Mouse (Mus musculus) erythroid progenitor cell, adult 5-6 weeks (primary cell): ENCODE results near the gene Ikzf4. TPM values are rescaled to one million over a fixed set of nuclear protein-coding genes. Genes with fewer than 3 reads are reported as not detected.

Source experiments
- ATAC-seq: replicated peaks from 2 replicates; pipeline ENCODE4 v1.8.0; 2016; ENCODE audit warnings: moderate number of reproducible peaks, mild to moderate bottlenecking, moderate TSS enrichment, inconsistent platforms; ENCODE audit not compliant: poor library complexity, low FRiP score, severe bottlenecking
- total RNA-seq, 2 experiments: library from RNA; stranded (forward) in 1 of 2; stranded (reverse) in 1 of 2; fragments of 150-400 nt in 1 of 2; fragments of 186-747, 209-891 nt in 1 of 2; gene quantifications; 2 replicates each; pipeline versions ENCODE4 v1.2.3 to v1.2.4; 2015 to 2017; ENCODE audit warnings: low replicate concordance in 2 of 2

Ikzf4 gene
- not detected in 2 replicates for total RNA-seq (2015; ENCODE audit: low replicate concordance)
- total RNA-seq (2017; ENCODE audit: low replicate concordance) = not detected in 2 replicates

DNA sequence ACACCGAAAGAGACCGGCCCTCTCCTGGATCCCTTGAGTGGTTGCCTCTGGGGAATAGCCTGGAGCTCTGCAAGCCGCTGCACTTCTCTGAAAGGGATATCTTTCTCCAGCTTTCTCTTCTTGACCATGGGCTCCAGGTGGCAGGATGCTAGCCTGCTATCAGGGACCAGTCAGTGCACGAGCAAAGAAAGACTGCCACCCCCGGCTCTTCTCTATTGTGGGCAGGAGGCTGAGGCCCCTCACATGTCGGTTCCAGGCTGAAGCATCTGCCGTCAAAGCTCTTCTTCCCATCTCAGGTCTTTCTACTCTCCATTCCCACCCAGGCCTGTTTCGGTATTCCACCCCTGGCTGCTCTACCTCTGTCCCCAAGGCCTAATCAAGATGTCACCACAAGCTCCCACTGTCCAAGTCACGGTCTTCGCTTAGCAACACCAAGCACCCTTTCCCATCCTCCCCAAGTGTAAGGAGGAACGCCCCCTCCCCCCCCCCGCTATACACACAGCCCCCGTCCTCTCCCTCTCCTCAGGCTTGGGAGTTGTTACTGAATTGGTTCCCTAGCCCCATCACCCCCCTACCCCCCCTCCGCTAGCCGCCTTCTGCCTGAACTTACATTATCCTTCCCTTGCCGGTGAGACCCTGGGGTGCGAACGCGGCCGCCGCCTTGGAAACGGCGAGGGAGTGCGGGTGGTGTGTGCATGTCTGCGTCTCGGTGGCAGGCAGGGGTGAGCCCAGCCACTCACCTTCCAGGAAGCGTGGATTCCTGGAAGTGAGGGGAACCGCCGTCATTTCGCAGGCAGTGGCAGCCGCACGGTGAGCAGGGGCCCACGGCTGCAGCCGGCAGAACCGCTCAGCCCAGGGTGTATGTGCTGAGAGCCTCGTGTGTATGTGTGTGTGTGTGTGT is at the start of gene Ikzf4:
Gene Ikzf4 (minus strand): TSS at position 881 of the 901 bp plus-strand sequence.
- ATAC-seq = no peak

DNA sequence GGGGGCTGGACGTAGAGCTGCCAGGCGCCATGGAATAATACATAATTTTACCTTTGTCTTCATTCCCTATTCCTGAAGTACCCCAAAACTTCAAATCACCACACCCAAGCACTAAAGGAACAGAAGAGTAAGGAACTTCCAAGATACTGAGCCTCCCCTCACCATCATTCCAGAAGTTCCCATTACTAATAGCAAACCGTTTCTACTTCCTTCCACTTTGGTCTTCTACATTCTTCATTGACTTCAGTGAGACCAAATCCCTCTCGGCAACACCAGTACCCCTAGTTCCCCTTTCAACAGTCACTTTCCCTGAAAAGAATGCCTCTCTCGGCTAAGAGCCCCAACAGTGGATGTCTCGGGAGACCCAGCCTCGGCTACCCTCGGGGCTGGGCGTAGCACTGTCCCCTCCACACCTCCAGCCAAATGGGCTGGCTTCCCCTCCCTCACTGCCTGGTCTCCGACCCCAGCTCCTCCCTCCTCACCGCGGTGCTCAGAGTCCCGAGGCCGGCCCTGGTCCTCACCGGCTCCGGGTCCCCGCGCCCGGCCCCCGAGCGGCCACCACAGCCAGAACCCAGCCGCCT is 49.7 kb upstream of the Ikzf4 start:
- no peak; the same call in 1 of the 2 replicates for ATAC-seq

DNA sequence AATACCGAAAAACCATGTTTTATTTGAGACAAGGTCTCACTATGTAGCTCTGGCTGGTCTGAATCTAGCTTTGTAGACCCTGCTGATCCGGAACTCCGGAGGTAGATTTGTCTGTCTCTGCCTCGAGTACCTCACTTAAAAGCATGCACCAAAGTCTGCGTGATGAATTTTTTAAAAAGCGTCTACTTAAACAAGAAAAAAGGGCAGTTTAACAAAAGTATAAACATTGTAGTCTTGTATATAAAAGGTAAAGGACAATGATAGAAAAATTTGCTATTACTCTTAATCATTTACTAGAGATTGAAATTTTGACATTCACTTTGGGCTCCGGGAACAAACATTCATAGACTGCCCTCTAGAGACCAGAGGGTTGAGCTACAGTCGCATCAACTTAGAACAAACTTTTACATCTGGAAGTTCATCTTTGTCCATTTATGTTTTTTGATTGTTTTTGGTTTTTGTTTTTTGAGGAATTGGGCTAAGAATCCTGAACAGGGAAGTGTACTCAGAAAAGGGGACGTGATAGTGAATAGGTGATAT is 28.7 kb upstream of the Ikzf4 start:
- ATAC-seq = peak; percentile 71

DNA sequence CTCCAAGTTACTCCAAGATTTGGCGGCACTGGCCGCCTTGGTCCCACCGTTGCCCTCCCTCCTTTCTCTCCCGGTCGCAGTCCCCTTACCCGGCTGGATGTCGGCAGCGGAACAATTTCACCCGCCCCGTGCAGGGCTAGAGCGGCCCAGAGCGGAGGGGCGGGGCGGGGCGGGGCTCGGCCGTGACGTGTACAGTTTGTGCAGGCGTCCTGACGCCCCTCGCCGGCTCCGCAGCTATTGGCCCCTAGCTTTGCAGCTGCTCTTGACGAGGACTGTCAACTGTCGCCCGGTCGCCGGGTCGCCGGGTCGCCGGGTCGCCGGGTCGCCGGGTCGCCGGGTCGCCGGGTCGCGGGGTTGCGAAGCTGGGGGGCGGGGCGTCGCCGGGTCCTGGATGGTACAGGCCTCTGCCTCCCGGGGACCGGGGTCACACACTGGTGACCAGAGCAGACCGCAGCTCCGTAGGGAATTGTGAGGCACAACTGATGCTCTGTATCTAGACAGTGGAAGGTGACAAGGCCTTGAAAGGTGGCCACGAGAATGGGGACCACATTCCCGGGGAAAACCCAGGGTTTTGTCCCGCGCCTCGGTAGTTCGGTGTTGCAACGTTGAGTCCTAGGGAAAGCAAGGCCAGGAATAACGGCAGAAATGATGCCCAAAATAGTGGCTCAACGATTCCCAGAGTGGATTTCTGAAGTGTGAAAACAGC is 28.1 kb upstream of the Ikzf4 start, which contains the start of gene Suox:
Gene Suox (minus strand): TSS at position 311 of the 706 bp plus-strand sequence.
- peak; percentile 77 for ATAC-seq

DNA sequence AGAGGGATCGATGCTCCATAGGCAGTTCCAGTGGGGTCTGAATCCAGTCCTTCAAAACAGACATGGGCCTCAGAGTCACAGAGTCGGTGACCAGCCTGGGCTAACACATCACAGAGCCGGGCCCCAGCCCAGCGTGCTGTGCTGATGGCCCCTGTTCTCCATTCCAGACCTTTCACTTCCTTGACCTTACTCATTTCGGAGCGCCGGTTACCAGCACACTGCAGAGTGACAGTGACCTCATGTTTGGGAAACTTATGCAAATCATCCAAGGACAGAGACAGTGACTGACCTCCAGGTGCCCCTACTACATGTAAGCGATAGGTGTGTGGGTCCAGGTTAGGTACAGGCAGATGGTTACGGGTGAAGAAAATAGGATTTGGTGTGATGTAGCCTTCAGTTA is 25.4 kb upstream of the Ikzf4 start:
- ATAC-seq = no peak

DNA sequence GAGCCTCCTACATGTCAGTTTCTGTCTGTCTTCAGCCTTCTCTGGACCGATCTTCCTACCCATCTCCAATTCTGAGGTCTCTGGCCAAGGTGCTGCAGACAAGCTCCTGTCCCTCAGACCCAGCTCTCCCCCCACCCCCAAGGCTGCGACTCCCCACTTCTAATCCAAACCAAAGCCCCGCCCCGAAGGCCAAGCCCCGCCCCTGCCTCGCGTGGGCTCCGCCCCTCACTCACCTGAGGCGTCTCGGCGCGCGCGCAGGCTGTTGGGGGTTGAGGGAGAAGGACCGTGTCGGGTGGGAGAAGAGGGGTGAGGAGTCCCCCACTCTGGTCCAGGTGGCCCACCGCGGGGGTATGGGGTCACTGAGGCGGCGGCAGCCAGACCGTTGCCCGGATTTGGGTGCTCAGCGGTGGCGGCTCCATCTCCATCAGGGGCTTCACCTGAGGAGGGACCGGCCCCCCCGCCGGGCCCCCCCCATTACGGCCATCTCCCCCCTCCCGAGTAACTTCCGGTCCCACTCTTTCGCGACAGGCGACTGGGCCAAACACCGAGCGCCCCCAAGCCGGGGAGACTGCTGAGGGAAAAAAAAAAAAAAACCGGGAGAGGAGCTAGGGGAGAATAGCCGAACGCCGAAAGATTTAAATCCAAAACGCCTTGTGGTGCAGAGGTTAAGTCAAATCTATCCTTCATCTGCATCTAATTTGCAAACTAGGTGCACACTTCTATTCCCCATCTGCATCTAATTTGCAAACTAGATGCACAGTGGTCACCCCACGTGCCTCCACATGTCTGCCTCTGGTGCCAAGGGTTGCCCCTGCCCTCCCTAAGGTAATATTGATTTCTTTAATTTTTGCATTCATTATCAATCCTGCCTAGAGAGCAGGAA is 23.2 kb upstream of the Ikzf4 start:
- ATAC-seq = peak; percentile 37; the same call in 1 of the 2 replicates

DNA sequence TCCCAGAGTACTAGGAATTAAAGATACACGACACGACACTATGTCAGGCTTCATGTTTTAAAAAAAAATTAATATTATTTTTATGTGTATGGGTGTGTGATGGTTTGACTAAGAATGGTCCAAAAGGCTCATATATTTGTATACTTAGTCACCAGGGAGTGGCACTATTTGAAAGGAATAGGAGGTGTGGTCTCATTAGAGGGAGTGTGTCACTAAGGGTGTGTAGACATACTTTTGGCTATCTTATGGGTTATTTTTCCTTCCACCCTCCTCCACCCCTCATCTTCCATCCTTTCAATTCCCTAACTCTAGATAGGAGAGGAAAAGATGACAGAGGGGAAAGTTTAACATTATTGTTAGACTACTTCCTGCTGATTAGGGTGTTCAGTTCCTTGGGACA is 20.0 kb upstream of the Ikzf4 start:
- peak; percentile 67 for ATAC-seq

DNA sequence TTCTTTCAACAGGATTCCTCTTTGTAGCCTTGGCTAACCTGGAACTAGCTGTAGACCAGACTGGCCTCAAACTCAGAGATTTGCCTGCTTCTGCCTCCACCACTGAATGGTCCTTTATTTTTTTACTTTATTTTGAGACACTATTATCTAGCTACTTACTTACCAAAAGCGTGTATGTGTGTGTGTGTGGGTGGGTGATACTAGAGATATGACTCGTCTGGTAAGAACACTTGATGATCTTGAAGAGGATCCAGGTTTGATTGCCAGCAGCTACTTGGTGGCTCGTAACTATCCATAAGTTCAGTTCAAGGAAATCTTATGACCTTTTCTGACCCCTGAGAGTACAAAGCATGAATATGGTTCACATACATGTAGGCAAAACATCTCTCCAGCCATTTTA is 19.5 kb upstream of the Ikzf4 start:
- ATAC-seq = peak; percentile 57

DNA sequence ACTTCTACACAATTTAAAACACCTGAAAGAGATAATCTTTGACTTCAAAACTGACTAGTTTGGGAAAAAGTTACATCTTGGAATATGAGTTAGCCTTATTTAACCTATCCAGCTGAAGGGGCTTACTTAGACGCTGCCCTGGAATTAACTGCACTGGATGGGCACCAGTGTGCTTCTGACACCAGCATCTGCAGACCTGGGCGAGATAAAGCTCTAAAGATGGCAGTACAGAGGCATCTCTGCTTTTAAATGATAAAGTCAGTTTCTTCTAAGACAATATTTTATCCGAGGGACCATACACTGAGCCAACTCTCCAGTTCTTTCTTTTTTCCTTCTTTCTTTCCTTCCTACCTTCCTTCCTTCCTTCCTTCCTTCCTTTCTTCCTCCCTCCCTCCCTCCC is 19.0 kb upstream of the Ikzf4 start:
- peak; percentile 80 for ATAC-seq

DNA sequence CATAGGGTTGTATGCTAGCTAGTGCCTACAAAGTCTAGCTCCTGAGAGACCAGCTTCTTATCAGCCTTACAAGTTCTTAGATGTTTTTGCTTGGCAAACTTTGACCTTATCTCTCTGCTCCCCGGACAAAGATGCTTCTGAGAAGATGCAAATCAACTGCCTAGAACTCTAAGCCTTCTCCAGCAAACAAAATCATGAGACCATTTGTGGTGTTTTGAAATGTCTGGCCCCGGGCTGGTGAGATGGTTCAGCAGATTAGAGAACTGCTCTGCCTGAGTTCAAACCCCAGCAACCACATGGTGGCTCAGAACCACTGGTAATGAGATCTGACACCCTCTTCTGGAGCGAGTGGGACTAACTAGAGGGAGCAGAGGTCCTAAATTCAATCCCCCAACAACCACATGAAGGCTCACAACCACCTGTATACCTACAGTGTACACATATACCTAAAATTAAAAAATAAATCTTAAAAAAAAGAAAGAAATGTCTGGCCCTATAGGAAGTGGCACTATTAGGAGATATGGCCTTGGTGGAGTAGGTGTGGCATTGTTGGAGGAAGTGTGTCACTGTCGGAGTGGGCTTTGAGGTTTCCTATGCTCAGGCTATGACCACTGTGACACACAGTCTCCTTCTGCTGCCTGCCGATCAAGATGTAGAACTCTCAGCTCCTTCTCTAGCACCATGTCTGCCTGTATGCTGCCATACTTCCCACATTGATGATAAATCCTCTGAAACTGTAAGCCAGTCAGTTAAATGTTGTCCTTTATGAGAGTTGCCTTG is 17.8 kb upstream of the Ikzf4 start:
- no peak for ATAC-seq

DNA sequence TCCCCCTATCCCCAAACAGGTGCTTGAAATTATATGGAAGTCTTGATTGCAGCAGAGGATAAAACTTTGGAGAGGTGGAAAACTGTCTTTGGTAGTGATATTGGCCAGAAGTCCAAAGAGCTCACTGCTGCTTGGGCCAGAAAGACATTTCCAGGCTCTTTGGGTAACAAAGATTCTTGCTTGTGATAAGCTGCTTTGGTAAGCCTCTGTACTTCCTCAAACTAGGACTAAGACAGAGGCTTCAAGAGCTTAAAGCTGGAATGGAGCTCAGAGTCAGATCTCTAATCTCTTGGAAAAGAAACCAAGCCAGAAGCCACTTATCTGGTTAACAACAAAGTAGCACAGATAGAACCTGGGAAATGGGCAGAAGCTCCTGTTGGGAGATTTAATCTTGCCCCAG is 16.7 kb upstream of the Ikzf4 start:
- no peak for ATAC-seq

DNA sequence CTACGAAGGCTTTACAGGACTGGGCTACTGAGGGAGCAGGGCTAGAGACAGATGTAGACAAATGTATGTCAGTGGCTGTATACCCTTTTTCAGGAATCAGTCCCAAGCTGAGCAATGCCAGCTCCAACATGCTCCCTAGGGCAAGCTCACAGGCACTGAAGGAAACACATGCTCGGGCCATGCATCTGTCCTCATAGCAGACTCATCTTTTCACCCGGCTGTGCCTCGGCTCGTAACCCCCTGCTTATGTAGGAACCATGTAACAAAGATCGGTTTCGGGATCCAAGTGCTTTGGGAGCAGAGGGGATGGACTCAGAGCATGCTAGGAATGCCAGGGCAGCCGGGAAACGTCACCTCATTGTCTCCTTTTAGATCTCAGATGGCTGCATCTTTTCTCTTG is 13.7 kb upstream of the Ikzf4 start:
- ATAC-seq = no peak

DNA sequence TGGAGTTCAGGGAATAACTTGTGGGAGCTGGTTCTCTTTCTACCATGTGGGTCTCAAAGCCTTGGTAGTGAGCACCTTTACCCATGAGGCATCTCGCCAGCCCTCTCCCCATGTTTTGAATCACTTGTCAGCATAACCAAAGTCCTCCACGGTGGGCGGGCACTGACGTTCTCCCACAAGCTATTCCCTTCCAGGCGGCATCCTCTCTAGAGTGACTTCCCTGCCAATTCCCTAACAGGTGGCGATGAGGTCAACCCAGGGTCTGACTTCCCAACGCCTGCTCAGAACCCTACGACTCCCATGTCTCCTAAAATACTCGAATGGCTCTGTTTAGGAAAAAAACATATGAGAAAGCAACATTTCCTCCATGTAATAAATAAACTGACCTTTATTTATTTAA is 12.1 kb upstream of the Ikzf4 start:
- ATAC-seq = no peak

DNA sequence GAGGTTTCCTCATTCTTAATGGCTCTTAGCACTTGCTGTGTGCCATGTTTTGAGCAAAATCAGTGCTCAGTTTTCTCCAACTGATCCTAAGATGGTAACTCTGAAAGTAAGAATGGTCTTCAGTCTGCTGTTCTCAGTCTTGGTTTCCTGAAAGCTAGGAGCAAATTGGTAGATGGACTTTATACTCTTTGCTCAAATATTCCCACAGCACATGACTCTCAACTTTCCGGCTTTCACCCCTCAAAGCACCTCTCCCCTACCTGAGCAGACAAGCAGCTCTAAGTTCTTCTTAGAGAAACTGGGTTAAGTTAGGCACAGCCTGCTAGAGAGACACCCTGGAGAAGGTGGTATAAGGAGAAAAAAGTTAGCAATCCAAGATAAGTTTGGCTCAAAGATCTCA is 10.9 kb upstream of the Ikzf4 start:
- no peak for ATAC-seq

DNA sequence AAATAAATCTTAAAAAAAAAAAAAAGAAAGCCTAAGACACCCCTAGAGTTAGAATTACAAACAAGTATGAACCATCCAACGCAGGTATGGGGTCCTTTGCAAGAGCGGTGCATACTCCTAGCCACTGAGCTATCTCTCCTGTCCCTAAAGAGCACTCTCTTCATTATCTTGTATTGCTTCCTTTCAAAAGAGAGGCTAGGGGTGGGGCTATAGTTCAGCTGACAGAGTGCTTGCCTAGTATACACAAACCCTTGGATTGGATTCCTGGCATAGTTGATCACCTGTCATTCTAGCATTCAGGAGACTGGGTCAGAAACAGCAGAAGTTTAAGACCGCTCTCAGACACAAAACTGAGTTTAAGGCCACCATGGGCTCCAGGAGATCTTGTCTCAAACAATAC is 9.5 kb upstream of the Ikzf4 start:
- ATAC-seq = peak; percentile 86

DNA sequence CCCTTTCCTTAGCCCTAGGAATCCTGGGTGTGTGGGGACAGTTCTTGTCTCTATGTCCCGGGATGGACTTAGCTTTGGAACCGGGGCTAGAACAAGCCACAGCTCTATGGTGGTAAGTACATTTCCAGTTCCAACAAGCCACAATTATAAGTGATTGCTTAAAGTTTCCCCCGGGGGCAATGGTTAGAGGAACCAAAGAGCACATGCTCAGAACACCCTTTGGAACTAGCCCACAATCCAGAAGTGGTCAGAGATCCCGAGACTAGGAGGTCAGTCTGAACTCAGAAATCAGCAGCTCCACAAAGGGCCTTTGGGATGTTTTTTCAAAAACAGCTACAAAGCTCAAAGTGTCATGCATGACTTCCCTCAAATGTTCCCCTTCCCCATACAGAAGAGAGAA is 8.1 kb upstream of the Ikzf4 start:
- ATAC-seq = no peak

DNA sequence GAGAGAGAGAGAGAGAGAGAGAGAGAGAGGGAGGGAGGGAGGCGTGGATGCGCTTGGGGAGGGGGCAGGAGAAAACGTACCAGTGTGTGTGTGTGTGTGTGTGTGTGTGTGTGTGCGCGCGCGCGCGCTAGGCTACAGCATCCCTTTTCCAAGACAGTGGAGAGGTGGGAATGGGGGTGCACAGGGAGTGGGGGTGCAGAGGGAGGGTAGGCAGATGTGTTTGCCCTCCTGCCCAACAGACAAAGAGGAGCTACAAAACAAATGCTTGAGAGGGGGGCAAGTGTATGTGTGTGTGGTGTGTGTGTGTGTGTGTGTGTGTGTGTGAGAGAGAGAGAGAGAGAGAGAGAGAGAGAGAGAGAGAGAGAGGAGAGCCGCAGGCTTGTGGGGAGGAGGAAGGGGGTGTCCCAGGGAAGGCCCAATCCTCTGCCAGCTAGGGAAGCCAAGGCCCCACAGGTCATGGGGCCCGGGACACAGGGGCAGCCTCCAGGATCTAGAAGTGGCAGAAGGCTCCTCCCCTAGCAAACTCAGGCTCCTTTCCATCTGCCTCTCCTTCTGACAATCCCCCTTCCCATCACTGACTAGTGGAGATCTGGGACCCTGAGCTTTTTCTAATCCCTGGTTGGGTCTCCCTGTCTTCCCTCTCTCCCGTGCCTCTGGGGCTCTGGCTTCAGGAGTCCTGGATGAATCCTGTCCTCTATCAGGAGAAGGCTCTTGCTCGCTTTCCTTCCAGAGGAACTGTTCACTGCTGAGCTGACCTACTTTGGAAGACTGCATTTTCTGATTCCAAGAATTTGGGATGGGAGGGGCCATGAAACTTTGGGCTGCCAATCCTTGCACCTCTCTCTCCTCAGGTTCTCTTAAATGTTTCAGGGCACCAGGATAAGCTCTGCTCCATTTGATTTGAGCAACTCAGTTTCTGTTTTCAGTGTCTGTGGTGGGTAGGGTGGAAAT is 623 bp upstream of the Ikzf4 start:
- ATAC-seq = no peak

DNA sequence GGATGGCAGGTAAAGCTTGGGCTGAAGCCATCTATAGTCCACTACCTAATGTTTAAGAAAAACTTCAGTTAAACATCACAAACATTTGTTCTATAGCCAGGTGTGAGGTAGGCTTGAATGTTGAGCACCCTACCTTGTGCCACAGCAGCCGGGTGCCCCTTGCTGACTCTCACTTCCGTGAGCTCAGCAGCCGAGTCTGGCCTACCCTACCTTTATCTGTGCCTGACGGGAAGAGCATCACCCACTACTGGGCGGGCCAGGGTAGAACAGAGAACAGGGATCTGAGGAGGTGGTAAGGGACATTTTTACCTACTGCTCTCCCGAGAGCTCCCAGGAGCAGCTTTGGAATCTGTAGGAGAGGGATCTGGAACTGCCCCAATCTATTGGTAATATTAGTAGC is 3.0 kb downstream of the Ikzf4 start:
- no peak for ATAC-seq
